Mouse (Mus musculus) urinary bladder, postnatal 36 days (tissue): ENCODE results near the gene Celsr3.

Experiments
- DNase-seq, 2 experiments: peaks; one replicate each; pipeline ENCODE4 v3.0.0; 2022; ENCODE audit warnings: low spot score in 2 of 2, mixed read lengths in 1 of 2

Celsr3 gene

GRCm38 (mm10) chr9:108806831-108807230 lies 19.3 kb upstream of the Celsr3 start:
- DNase-seq: no peak

GRCm38 (mm10) chr9:108807674-108808073 lies 18.4 kb upstream of the Celsr3 start:
- DNase-seq: no peak

- DNase-seq: peak; percentile 93 to 94
Measured at GRCm38 (mm10) chr9:108808163-108808665, 17.9 kb upstream of the Celsr3 start, which contains the start of gene Nckipsd. TSS of gene Nckipsd (plus strand) at chr9:108808368.

GRCm38 (mm10) chr9:108809188-108809587 lies 16.9 kb upstream of the Celsr3 start:
- DNase-seq: no peak

GRCm38 (mm10) chr9:108809723-108810122 lies 16.4 kb upstream of the Celsr3 start:
- DNase-seq: no peak

GRCm38 (mm10) chr9:108810516-108810915 lies 15.6 kb upstream of the Celsr3 start:
- DNase-seq: no peak

GRCm38 (mm10) chr9:108815557-108815956 lies 10.6 kb upstream of the Celsr3 start:
- no peak for DNase-seq

GRCm38 (mm10) chr9:108819495-108819894 lies 6.6 kb upstream of the Celsr3 start:
- no peak for DNase-seq

GRCm38 (mm10) chr9:108820077-108820476 lies 6.0 kb upstream of the Celsr3 start:
- no peak for DNase-seq

GRCm38 (mm10) chr9:108824144-108824685 lies 1.9 kb upstream of the Celsr3 start:
- DNase-seq: no peak

- DNase-seq: no peak
Measured at GRCm38 (mm10) chr9:108824755-108825413, 1.2 kb upstream of the Celsr3 start.

- peak; percentile 58 to 79 for DNase-seq
Measured at GRCm38 (mm10) chr9:108826700-108827340, 700 bp downstream of the Celsr3 start.

GRCm38 (mm10) chr9:108827454-108827853 lies 1.3 kb downstream of the Celsr3 start:
- no peak for DNase-seq

- no peak for DNase-seq
Measured at GRCm38 (mm10) chr9:108827906-108828305, 1.8 kb downstream of the Celsr3 start.

- no peak for DNase-seq
Measured at GRCm38 (mm10) chr9:108831637-108832036, 5.5 kb downstream of the Celsr3 start.

GRCm38 (mm10) chr9:108832390-108833108 lies 6.4 kb downstream of the Celsr3 start:
- peak; percentile 85 to 93 for DNase-seq

- peak in 1 of 2 experiments; percentile 26 for DNase-seq
Measured at GRCm38 (mm10) chr9:108842989-108843388, 16.9 kb downstream of the Celsr3 start.

- no peak for DNase-seq
Measured at GRCm38 (mm10) chr9:108845390-108845789, 19.3 kb downstream of the Celsr3 start.

- DNase-seq: no peak
Measured at GRCm38 (mm10) chr9:108847374-108847773, 21.3 kb downstream of the Celsr3 start.

GRCm38 (mm10) chr9:108848419-108848818 lies 22.3 kb downstream of the Celsr3 start:
- DNase-seq: no peak

- peak in 1 of 2 experiments; percentile 27 for DNase-seq
Measured at GRCm38 (mm10) chr9:108852976-108853375, 26.9 kb downstream of the Celsr3 start, which contains the start of gene Slc26a6. TSS of gene Slc26a6 (plus strand) at chr9:108853283.

- peak; percentile 87 to 91 for DNase-seq
Measured at GRCm38 (mm10) chr9:108853635-108854240, 27.6 kb downstream of the Celsr3 start.
